Mouse (Mus musculus): ENCODE data around the gene Sntb2. TPM values are rescaled to one million over a fixed set of nuclear protein-coding genes. Genes with fewer than 3 reads are reported as not detected.
"Not testable (repeated sequence)": the region's sequence is repeated elsewhere in the genome, so short reads cannot be mapped to it uniquely, and the experiment has no call there.

Gene Sntb2
- total and polyA plus RNA-seq, 3 experiments: 0.86 to 2.3 (median 1.3) TPM

DNA sequence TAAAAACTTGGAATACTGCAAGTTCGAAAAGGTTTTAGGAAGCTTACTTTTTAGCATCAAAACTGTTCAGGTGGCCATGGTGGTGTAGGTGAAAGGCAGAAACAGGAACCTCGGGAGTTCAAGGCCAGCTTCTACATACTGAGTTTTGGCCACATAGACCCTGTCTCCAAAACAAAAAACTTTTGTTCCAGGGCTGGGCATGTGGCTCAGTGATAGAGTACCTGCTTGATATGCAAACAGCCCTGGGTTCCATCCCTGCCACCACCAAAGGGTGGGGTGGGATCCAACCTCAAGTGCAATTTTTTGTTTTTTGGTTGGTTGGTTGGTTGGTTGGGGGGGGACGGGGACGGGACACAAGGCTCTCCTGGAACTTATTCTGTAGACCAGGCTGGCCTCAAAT, 10.1 kb upstream of the Sntb2 start:
- no peaks in the 10 kb centered on the region for H3K9me3 ChIP-seq (replicated peaks; ENCODE audit: low read length)
- H3K27me3 ChIP-seq (replicated peaks): no peaks in the 10 kb centered on the region
- peaks cover 19 to 41% of the 10 kb centered on the region in 2 experiments for H3K36me3 ChIP-seq (replicated peaks in 1 of 2; ENCODE audit: control insufficient read depth in 1 of 2, insufficient read depth in 1 of 2, low read length in 1 of 2)
- H3K9ac ChIP-seq (ENCODE audit: insufficient read depth, low read depth): no peak overlapping the region
- TF ChIP-seq MAFK (IDR thresholded peaks at IDR 0.05; ENCODE audit: insufficient replicate concordance, low read length): no peak
- TF ChIP-seq POLR2AphosphoS2 (IDR thresholded peaks at IDR 0.05; ENCODE audit: low read depth, low read length): no peak
- no peak for TF ChIP-seq RAD21 (IDR thresholded peaks at IDR 0.05; ENCODE audit: low read depth, low read length)
- TF ChIP-seq USF1 (IDR thresholded peaks at IDR 0.05; ENCODE audit: low read depth, low read length): no peak
- no peak for TF ChIP-seq HCFC1 (IDR thresholded peaks at IDR 0.05; ENCODE audit: low read depth, low read length)
- TF ChIP-seq MAZ (IDR thresholded peaks at IDR 0.05; ENCODE audit: low read depth, low read length): no peak
- TF ChIP-seq CHD2 (IDR thresholded peaks at IDR 0.05; ENCODE audit: low read length): no peak
- TF ChIP-seq MAX (IDR thresholded peaks at IDR 0.05; ENCODE audit: low read length): no peak
- no peak for TF ChIP-seq GABPA (IDR thresholded peaks at IDR 0.05; ENCODE audit: insufficient replicate concordance, low read depth, low read length)
- no peak overlapping the region for H3K27ac ChIP-seq (ENCODE audit: insufficient read depth, low read depth)
- H3K4me3 ChIP-seq (replicated peaks in 1 of 3; ENCODE audit: low read depth in 2 of 3, low read length in 2 of 3, poor library complexity in 1 of 3): no peak overlapping the region
- in situ Hi-C loops (cut with MboI; ENCODE audit: low pct_ligation_motif_present, low pct_unique_long_range_greater_than_20kb, low sequenced_read_pairs): no loop called here
- peaks cover 0 to 3% of the 10 kb centered on the region in 2 experiments; a peak in 1 of 4 replicates for H3K4me1 ChIP-seq (ENCODE audit: control insufficient read depth in 1 of 2, insufficient read depth in 2 of 2)
- H3K79me2 ChIP-seq (replicated peaks; ENCODE audit: control insufficient read depth, extremely low read depth, insufficient read depth, poor library complexity, severe bottlenecking): no peaks in the 10 kb centered on the region
- H3K4me2 ChIP-seq (ENCODE audit: insufficient read depth, low read depth, poor library complexity, severe bottlenecking): no peak overlapping the region
- dilution Hi-C loops (cut with MboI; ENCODE audit: extremely low pct_ligation_motif_present, extremely low pct_unique_long_range_greater_than_20kb, low sequenced_read_pairs): no loop called here
- no peak for DNase-seq (ENCODE audit: extremely low read depth)

DNA sequence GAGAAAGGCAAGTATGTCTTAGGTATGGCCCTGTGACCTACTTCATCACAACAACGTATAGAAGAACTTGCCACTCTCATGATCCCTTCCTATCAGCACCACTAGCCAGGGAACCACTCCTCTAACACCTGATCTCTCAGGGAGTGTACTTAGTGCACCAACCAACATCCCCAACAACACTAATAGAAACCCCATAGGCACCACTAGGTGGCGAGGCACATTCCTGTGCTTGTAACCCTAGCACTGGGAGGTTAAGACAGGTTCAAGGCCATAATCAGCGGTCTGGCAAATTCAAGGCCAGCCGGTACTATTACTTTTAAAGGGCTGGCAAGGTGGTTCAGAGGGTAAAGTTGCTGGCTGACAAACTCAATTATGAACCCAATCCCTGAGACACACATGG, 8.3 kb upstream of the Sntb2 start:
- Histone ChIP-seq H3K36me3 (replicated peaks in 1 of 2; ENCODE audit: control insufficient read depth in 1 of 2, insufficient read depth in 1 of 2, low read length in 1 of 2) (peaks cover 12 to 26% of the 10 kb centered on the region in 2 experiments), H3K79me2 (replicated peaks; ENCODE audit: control insufficient read depth, extremely low read depth, insufficient read depth, poor library complexity, severe bottlenecking) (no peaks in the 10 kb centered on the region), H3K4me2 (ENCODE audit: insufficient read depth, low read depth, poor library complexity, severe bottlenecking) (no peak overlapping the region), H3K9ac (ENCODE audit: insufficient read depth, low read depth) (no peak overlapping the region), H3K27ac (ENCODE audit: insufficient read depth, low read depth) (no peak overlapping the region), H3K9me3 (replicated peaks; ENCODE audit: low read length) (no peaks in the 10 kb centered on the region), H3K27me3 (replicated peaks) (no peaks in the 10 kb centered on the region), H3K4me1 (ENCODE audit: control insufficient read depth in 1 of 2, insufficient read depth in 2 of 2) (peaks cover 0 to 3% of the 10 kb centered on the region in 2 experiments; a peak in 1 of 4 replicates), H3K4me3 (replicated peaks in 1 of 3; ENCODE audit: low read depth in 2 of 3, low read length in 2 of 3, poor library complexity in 1 of 3) (no peak overlapping the region)
- DNase-seq (ENCODE audit: extremely low read depth): peak; percentile 37
- in situ Hi-C loops (cut with MboI; ENCODE audit: low pct_ligation_motif_present, low pct_unique_long_range_greater_than_20kb, low sequenced_read_pairs): no loop called here
- dilution Hi-C loops (cut with MboI; ENCODE audit: extremely low pct_ligation_motif_present, extremely low pct_unique_long_range_greater_than_20kb, low sequenced_read_pairs): no loop called here
- TF ChIP-seq MXI1 (IDR thresholded peaks at IDR 0.05; ENCODE audit: low read depth, low read length) (no peak), ZKSCAN1 (IDR thresholded peaks at IDR 0.05; ENCODE audit: borderline replicate concordance, low read depth, low read length) (no peak), NRF1 (IDR thresholded peaks at IDR 0.05; ENCODE audit: low read depth, low read length) (no peak), SMC3 (IDR thresholded peaks at IDR 0.05; ENCODE audit: low read depth, low read length) (peak; percentile 74), TCF12 (IDR thresholded peaks at IDR 0.05; ENCODE audit: low read depth, low read length) (no peak), RAD21 (IDR thresholded peaks at IDR 0.05; ENCODE audit: low read depth, low read length) (peak; percentile 36), MAZ (IDR thresholded peaks at IDR 0.05; ENCODE audit: low read depth, low read length) (no peak), MAFK (IDR thresholded peaks at IDR 0.05; ENCODE audit: insufficient replicate concordance, low read length) (no peak), POLR2AphosphoS2 (IDR thresholded peaks at IDR 0.05; ENCODE audit: low read depth, low read length) (no peak), RCOR1 (conservative IDR thresholded peaks at IDR 0.05; ENCODE audit: low read depth, low read length) (no peak), CTCF (conservative IDR thresholded peaks at IDR 0.05 in 1 of 2, IDR thresholded peaks at IDR 0.05 in 1 of 2; ENCODE audit: low read depth in 2 of 2, low read length in 2 of 2) (peak; percentile 18 to 67; a peak in 2 of 4 replicates)

DNA sequence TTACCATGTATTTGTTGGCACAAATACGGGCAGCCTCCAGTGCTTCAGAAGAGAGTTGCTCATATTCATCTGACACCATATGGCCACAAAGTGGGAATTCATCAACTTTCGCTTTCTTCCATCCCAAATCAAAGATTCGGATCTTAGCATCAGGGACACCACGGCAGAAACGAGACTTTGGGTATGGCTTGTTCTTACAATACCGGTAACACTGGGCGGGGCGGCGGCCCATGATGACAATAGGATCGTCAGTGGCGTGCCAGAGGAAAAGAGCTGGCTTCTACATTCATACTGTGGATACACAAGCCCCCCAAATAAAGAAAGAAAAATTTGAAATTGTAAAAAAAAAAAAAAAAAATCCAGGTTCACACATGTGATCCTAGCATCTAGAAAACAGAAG, 7.4 kb upstream of the Sntb2 start:
- H3K4me1 ChIP-seq (ENCODE audit: control insufficient read depth in 1 of 2, insufficient read depth in 2 of 2); DNase-seq (ENCODE audit: extremely low read depth); H3K9ac ChIP-seq (ENCODE audit: insufficient read depth, low read depth); dilution Hi-C loops (cut with MboI; ENCODE audit: extremely low pct_ligation_motif_present, extremely low pct_unique_long_range_greater_than_20kb, low sequenced_read_pairs); H3K4me3 ChIP-seq (replicated peaks in 1 of 3; ENCODE audit: low read depth in 2 of 3, low read length in 2 of 3, poor library complexity in 1 of 3); H3K4me2 ChIP-seq (ENCODE audit: insufficient read depth, low read depth, poor library complexity, severe bottlenecking); H3K27me3 ChIP-seq (replicated peaks); H3K27ac ChIP-seq (ENCODE audit: insufficient read depth, low read depth); in situ Hi-C loops (cut with MboI; ENCODE audit: low pct_ligation_motif_present, low pct_unique_long_range_greater_than_20kb, low sequenced_read_pairs); H3K9me3 ChIP-seq (replicated peaks; ENCODE audit: low read length); H3K79me2 ChIP-seq (replicated peaks; ENCODE audit: control insufficient read depth, extremely low read depth, insufficient read depth, poor library complexity, severe bottlenecking): not testable (repeated sequence)
- H3K36me3 ChIP-seq (replicated peaks in 1 of 2; ENCODE audit: control insufficient read depth in 1 of 2, insufficient read depth in 1 of 2, low read length in 1 of 2): peaks cover 5 to 17% of the 10 kb centered on the region in 2 experiments

Data from CH12.LX (cell line).